Mouse (Mus musculus): ENCODE measurements at regions not wholly inside any gene's neighbourhood (a gene's known extent, or its start where the extent isn't known, plus 50 kb on each side); places are given as distances from the start of the nearest gene placed in this dataset.

- peak; percentile 67 for ATAC-seq (replicated peaks; ENCODE audit: low FRiP score, poor library complexity, severe bottlenecking)
Observed at GRCm38 (mm10) chr3:9947357-9948065, 140.4 kb upstream of the Gm9833 start.

- ATAC-seq (replicated peaks; ENCODE audit: low FRiP score, poor library complexity, severe bottlenecking), result no peak
Observed at GRCm38 (mm10) chr3:9948114-9948513, 139.8 kb upstream of the Gm9833 start.

- no peak for ATAC-seq (replicated peaks; ENCODE audit: low FRiP score, poor library complexity, severe bottlenecking)
Observed at GRCm38 (mm10) chr3:9957870-9958269, 130.0 kb upstream of the Gm9833 start.

- ATAC-seq (replicated peaks; ENCODE audit: low FRiP score, poor library complexity, severe bottlenecking), result no peak
Observed at GRCm38 (mm10) chr3:9959716-9960661, 127.9 kb upstream of the Gm9833 start.

- no peak for ATAC-seq (replicated peaks; ENCODE audit: low FRiP score, poor library complexity, severe bottlenecking)
Observed at GRCm38 (mm10) chr3:9960696-9961095, 127.2 kb upstream of the Gm9833 start.

Measured in erythroblast, adult 5-6 weeks (primary cell).